Mouse (Mus musculus): Measurements from ENCODE around the gene Cmbl. TPM values are rescaled to one million over a fixed set of nuclear protein-coding genes. Genes with fewer than 3 reads are reported as not detected.

Gene Cmbl
- total RNA-seq (2014; rRNA removed) (292 and 434 TPM in 2 replicates), polyA plus RNA-seq (2012; rRNA removed) (374 and 481 TPM in 2 replicates)

DNA sequence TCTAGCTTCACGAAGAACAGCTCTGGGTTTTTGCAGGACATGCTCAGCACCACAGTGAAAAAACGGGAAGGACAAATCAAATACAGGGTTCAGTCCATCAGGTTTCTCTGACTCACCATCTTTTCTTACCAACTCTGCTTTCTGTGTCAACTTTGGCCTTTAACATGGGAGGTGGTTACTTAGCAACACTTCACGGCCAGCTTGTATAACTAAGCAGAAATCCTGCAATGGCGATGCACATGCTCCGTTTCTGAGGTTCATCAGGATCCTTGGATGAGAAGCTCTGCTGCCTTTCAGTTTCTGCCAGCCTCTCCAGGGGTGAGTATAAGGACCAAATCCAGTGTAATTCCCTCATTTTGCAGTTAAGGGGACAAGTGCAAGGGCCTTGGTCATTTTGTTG lies at the start of gene Cmbl:
Gene Cmbl, plus strand, starts transcription at position 206 of the 400 bp plus-strand sequence.
- Histone ChIP-seq H3K4me1 (ENCODE audit: control insufficient read depth, insufficient read depth, low read length) (peaks cover 22% of the 10 kb centered on the region), H3K36me3 (ENCODE audit: control insufficient read depth, insufficient read depth, low read length) (no peaks in the 10 kb centered on the region), H3K4me3 (ENCODE audit: insufficient read depth, low read depth, low read length) (no peak within 1 kb of the TSS), H3K27ac (replicated peaks; ENCODE audit: insufficient read depth, low read depth, low read length) (peak within 1 kb of the TSS; percentile 77), H3K79me2 (ENCODE audit: control insufficient read depth, insufficient read depth, low read length) (no peaks in the 10 kb centered on the region), H3K9ac (ENCODE audit: low read depth, low read length) (no peak within 1 kb of the TSS), H3K27me3 (ENCODE audit: control insufficient read depth, insufficient read depth, low read length) (no peaks in the 10 kb centered on the region)
- DNase-seq (ENCODE audit: extremely low read depth, low read depth, low spot score) = no peak
- 44% methylated on average over 5 of the region's 5 CpGs for WGBS
- no peak for TF ChIP-seq CTCF (IDR thresholded peaks at IDR 0.05; ENCODE audit: low read depth, low read length)

DNA sequence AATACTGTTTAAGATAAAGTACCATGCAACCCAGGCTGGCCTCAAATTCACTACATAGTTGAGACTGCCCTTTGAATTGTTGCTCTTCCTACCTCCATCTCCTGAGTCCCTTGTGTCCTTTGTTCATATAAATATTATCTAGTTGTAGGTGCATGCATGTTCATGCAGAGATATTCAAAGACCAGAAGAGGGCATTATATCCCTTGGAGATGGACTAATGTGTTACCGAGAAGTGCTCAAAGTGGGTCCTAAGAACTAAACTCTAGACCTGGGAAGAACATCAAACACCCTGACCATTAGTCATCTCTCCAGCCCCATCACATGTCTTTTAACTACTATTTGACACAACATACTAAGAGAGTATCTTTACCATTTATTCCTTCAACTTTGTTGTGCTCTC lies 48.0 kb upstream of the Cmbl start:
- peaks cover 18% of the 10 kb centered on the region for H3K4me1 ChIP-seq (ENCODE audit: control insufficient read depth, insufficient read depth, low read length)
- no peaks in the 10 kb centered on the region for H3K36me3 ChIP-seq (ENCODE audit: control insufficient read depth, insufficient read depth, low read length)
- H3K27me3 ChIP-seq (ENCODE audit: control insufficient read depth, insufficient read depth, low read length) = no peaks in the 10 kb centered on the region
- DNase-seq (ENCODE audit: extremely low read depth, low read depth, low spot score) = peak; percentile 60
- 29% methylated on average over 1 of the region's 1 CpGs for WGBS
- TF ChIP-seq POLR2A (IDR thresholded peaks at IDR 0.05; ENCODE audit: extremely low read depth, insufficient read depth, low read length) = no peak
- 0 out of 2 replicates have a peak, but pooled peaks have one; percentile 14 for TF ChIP-seq CTCF (IDR thresholded peaks at IDR 0.05; ENCODE audit: low read depth, low read length)
- no peak overlapping the region for H3K27ac ChIP-seq (replicated peaks; ENCODE audit: insufficient read depth, low read depth, low read length)
- no peak overlapping the region for H3K9ac ChIP-seq (ENCODE audit: low read depth, low read length)
- peaks cover 32% of the 10 kb centered on the region; the same call in 1 of the 2 replicates for H3K79me2 ChIP-seq (ENCODE audit: control insufficient read depth, insufficient read depth, low read length)
- H3K4me3 ChIP-seq (ENCODE audit: insufficient read depth, low read depth, low read length) = no peak overlapping the region

DNA sequence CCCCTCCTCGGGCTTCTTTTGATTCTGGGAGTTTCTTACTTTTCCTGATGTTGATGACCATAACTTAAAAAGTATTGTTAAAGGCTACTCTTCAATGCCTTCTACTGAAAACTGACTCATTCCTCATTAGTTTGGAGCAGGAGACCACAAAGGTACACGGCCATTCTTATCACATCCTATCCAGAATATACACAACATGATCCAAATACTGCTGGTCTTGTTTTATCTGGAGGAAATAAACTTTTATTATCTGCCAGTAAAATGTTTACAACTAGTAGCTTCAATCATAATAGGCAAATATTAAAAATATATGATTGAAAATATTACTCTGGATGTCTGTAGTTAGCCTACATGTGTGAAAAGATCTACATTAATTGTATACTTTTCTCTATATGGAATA lies 46.8 kb upstream of the Cmbl start:
- 66% methylated on average over 2 of the region's 2 CpGs for WGBS
- peaks cover 20% of the 10 kb centered on the region for H3K4me1 ChIP-seq (ENCODE audit: control insufficient read depth, insufficient read depth, low read length)

DNA sequence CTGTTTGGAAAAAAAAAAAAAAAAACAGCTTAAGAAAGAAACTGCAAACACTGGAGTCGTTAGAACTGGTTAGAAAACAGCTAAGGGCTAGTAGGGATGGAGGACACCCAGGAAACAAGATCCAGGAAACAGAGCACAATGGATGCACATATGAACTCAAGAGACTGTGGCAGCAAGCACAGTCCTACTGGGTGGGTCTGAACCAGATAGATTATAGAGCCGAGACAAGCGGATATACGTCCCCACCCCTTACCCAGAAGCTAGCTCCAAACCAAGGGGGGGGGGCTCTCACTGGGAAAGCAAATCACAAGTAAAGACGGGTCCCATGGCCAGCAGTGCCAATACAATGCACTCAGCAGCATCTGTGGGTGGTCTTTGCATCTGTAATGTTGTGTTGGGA lies 46.2 kb upstream of the Cmbl start:
- Histone ChIP-seq H3K79me2 (ENCODE audit: control insufficient read depth, insufficient read depth, low read length) (peaks cover 42% of the 10 kb centered on the region), H3K36me3 (ENCODE audit: control insufficient read depth, insufficient read depth, low read length) (no peaks in the 10 kb centered on the region; the same call in 1 of the 2 replicates), H3K9ac (ENCODE audit: low read depth, low read length) (no peak overlapping the region), H3K4me1 (ENCODE audit: control insufficient read depth, insufficient read depth, low read length) (peaks cover 21% of the 10 kb centered on the region), H3K27me3 (ENCODE audit: control insufficient read depth, insufficient read depth, low read length) (no peaks in the 10 kb centered on the region), H3K4me3 (ENCODE audit: insufficient read depth, low read depth, low read length) (no peak overlapping the region), H3K27ac (replicated peaks; ENCODE audit: insufficient read depth, low read depth, low read length) (no peak overlapping the region)
- WGBS = 71% methylated on average over 5 of the region's 5 CpGs
- DNase-seq (ENCODE audit: extremely low read depth, low read depth, low spot score) = no peak
- TF ChIP-seq POLR2A (IDR thresholded peaks at IDR 0.05; ENCODE audit: extremely low read depth, insufficient read depth, low read length) (no peak), CTCF (IDR thresholded peaks at IDR 0.05; ENCODE audit: low read depth, low read length) (no peak)

More for the DNA sequence above, 46.8 kb upstream of the Cmbl start:
- TF ChIP-seq CTCF (IDR thresholded peaks at IDR 0.05; ENCODE audit: low read depth, low read length) = no peak
- Histone ChIP-seq H3K36me3 (ENCODE audit: control insufficient read depth, insufficient read depth, low read length) (no peaks in the 10 kb centered on the region), H3K4me3 (ENCODE audit: insufficient read depth, low read depth, low read length) (no peak overlapping the region), H3K9ac (ENCODE audit: low read depth, low read length) (no peak overlapping the region), H3K27me3 (ENCODE audit: control insufficient read depth, insufficient read depth, low read length) (no peaks in the 10 kb centered on the region), H3K27ac (replicated peaks; ENCODE audit: insufficient read depth, low read depth, low read length) (no peak overlapping the region), H3K79me2 (ENCODE audit: control insufficient read depth, insufficient read depth, low read length) (peaks cover 42% of the 10 kb centered on the region; the same call in 1 of the 2 replicates)
- DNase-seq (ENCODE audit: extremely low read depth, low read depth, low spot score) = no peak

DNA sequence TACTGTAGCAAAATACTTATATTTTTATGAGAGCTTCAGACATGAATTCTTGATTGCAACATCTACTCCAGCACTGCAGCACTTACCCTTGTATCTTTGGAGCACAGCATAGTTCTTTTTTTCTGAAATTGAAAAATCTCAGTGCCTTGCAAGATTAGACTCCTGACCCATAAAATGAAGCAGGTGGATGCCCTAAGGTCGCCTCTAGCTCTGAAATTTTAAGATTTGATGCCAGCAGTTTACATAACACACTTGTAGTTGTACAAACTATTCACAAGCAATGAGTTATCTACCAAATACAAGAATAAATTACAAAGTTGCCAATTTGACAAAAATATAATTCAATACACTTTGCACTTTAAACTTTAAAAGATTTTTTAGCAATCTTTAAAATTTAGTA lies 38.7 kb upstream of the Cmbl start:
- 17% methylated on average over 1 of the region's 1 CpGs for WGBS
- Histone ChIP-seq H3K27me3 (ENCODE audit: control insufficient read depth, insufficient read depth, low read length) (no peaks in the 10 kb centered on the region), H3K79me2 (ENCODE audit: control insufficient read depth, insufficient read depth, low read length) (peaks cover 48% of the 10 kb centered on the region), H3K9ac (ENCODE audit: low read depth, low read length) (no peak overlapping the region), H3K4me3 (ENCODE audit: insufficient read depth, low read depth, low read length) (no peak overlapping the region), H3K4me1 (ENCODE audit: control insufficient read depth, insufficient read depth, low read length) (peaks cover 26% of the 10 kb centered on the region), H3K36me3 (ENCODE audit: control insufficient read depth, insufficient read depth, low read length) (no peaks in the 10 kb centered on the region; the same call in none of the 2 replicates), H3K27ac (replicated peaks; ENCODE audit: insufficient read depth, low read depth, low read length) (no peak overlapping the region)
- peak; percentile 68 for DNase-seq (ENCODE audit: extremely low read depth, low read depth, low spot score)
- no peak for TF ChIP-seq POLR2A (IDR thresholded peaks at IDR 0.05; ENCODE audit: extremely low read depth, insufficient read depth, low read length)
- no peak for TF ChIP-seq CTCF (IDR thresholded peaks at IDR 0.05; ENCODE audit: low read depth, low read length)

DNA sequence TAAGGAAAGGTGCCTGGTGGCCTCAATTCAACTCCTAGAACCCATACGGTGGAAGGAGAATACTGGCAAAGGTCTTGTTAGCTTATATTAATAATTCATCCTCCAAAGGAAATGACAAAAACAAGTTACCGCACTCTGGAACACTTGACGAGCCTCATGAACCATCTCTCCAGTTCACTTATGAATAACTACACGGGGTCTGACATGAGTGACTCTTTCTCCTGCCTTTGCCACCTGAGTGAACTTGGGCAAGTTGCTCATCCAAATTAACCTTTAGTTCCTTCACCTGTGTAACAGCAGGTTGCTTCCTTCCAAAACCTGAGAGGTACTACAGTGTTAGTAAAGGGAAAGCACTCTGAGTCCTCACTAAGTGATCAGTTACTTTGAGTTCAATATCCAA lies 36.7 kb upstream of the Cmbl start:
- DNase-seq (ENCODE audit: extremely low read depth, low read depth, low spot score) = peak; percentile 61
- TF ChIP-seq POLR2A (IDR thresholded peaks at IDR 0.05; ENCODE audit: extremely low read depth, insufficient read depth, low read length) = no peak
- TF ChIP-seq CTCF (IDR thresholded peaks at IDR 0.05; ENCODE audit: low read depth, low read length) = no peak
- peaks cover 27% of the 10 kb centered on the region for H3K4me1 ChIP-seq (ENCODE audit: control insufficient read depth, insufficient read depth, low read length)
- H3K27me3 ChIP-seq (ENCODE audit: control insufficient read depth, insufficient read depth, low read length) = no peaks in the 10 kb centered on the region
- WGBS = 22% methylated on average over 4 of the region's 4 CpGs
- no peak overlapping the region for H3K4me3 ChIP-seq (ENCODE audit: insufficient read depth, low read depth, low read length)
- peak overlapping the region; percentile 38; the same call in 1 of the 2 replicates for H3K27ac ChIP-seq (replicated peaks; ENCODE audit: insufficient read depth, low read depth, low read length)
- peaks cover 38% of the 10 kb centered on the region for H3K79me2 ChIP-seq (ENCODE audit: control insufficient read depth, insufficient read depth, low read length)
- no peak overlapping the region for H3K9ac ChIP-seq (ENCODE audit: low read depth, low read length)
- H3K36me3 ChIP-seq (ENCODE audit: control insufficient read depth, insufficient read depth, low read length) = no peaks in the 10 kb centered on the region; the same call in none of the 2 replicates
